Mouse (Mus musculus): ENCODE measurements at regions not wholly inside any gene's neighbourhood (a gene's known extent, or its start where the extent isn't known, plus 50 kb on each side); places are given as distances from the start of the nearest gene placed in this dataset.

GRCm38 (mm10) chr8:128302322-128302721, 56.1 kb upstream of the Nrp1 start:
- no peak overlapping the region for H3K4me3 ChIP-seq (ENCODE audit: extremely low read depth, insufficient read depth, insufficient read length)
- no peaks in the 10 kb centered on the region for H3K4me1 ChIP-seq (ENCODE audit: control insufficient read depth, insufficient read depth, insufficient read length)
- no peak for DNase-seq (ENCODE audit: low read depth in 1 of 2, low spot score in 2 of 2)
- H3K36me3 ChIP-seq (ENCODE audit: control insufficient read depth, insufficient read depth, low read length), result no peaks in the 10 kb centered on the region
- 14% methylated on average over 2 of the region's 2 CpGs for WGBS
- H3K27me3 ChIP-seq (ENCODE audit: control insufficient read depth, insufficient read depth, low read length), result no peaks in the 10 kb centered on the region
- TF ChIP-seq CTCF (IDR thresholded peaks at IDR 0.05; ENCODE audit: extremely low read depth, insufficient read depth, insufficient read length, insufficient replicate concordance) (no peak), POLR2A (IDR thresholded peaks at IDR 0.05; ENCODE audit: low read depth, low read length) (no peak)
- no peak overlapping the region for H3K27ac ChIP-seq (ENCODE audit: insufficient read depth, low read length)
